In the genomic region with DNA sequence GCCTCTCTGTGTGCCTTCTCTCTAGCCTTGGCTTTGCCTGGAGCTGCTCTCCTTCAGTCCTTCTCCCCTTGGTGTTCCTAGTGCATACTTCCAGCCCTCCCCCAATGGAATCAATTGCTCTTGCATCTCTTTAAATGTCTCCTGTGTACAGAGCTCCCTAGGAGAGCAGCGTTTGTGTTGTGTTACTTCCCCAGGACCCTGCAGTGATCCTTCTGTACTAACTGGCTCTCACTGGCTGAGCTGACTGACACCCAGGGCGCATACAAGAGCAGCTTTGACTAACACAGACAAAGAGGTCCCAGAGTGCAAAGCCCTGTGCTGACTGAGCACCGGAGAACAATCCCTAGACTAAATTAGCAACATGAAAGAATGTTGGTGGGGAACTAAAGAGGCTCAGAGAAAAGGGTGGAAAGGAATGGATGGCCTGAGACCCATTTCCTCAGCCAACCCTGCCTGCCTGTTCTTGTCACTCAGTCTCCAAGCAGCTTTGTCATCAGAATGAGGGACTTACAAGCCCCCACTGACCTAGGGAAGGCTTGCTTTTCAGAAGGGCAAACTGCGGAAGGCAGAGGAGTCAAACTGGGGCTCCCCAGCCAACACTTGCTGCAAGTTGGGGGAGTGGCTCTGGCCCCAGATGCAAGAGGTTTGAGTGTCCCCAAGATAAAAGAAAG, we compare ENCODE assay signal across 15 mouse cellular contexts.
DNase-seq lines count a peak whose midpoint lies in the region; ATAC-seq and TF ChIP-seq lines count a peak whose summit lies in the region.
"Had no signal": no experiment of that assay in that cellular context is flagged by ENCODE, and none has a peak within 500 bp of the region (broad histone marks: within the 10 kb centered on the region; RNA-seq: fewer than 3 reads in every experiment).

No protein-coding gene starts in this region.

- peaks cover 25% of the 10 kb centered on the region for H3K4me1 ChIP-seq in forebrain, embryonic 10.5 days
- H3K4me1 ChIP-seq in hindbrain, embryonic 16.5 days (ENCODE audit: control insufficient read depth, insufficient read depth, low read depth, low read length): peaks cover 3% of the 10 kb centered on the region; the same call in 1 of the 2 replicates
- H3K4me1 ChIP-seq in neural tube, embryonic 13.5 days (replicated peaks): peaks cover 20% of the 10 kb centered on the region
- no peaks in the 10 kb centered on the region for H3K4me1 ChIP-seq in lung, adult 2 months (ENCODE audit: control insufficient read depth, insufficient read depth, low read length)
- H3K4me1 ChIP-seq: embryonic facial prominence, embryonic 15.5 days; lung, embryonic 15.5 days had no signal

- ATAC-seq in hindbrain, embryonic 16.5 days: peak; percentile 91
- ATAC-seq in neural tube, embryonic 13.5 days (ENCODE audit: low read depth): peak; percentile 59; the same call in 1 of the 2 replicates

- H3K4me2 ChIP-seq in hindbrain, embryonic 16.5 days (ENCODE audit: low read length): no peak overlapping the region
- no peak overlapping the region for H3K4me2 ChIP-seq in neural tube, embryonic 13.5 days
- H3K4me2 ChIP-seq: embryonic facial prominence, embryonic 15.5 days; lung, embryonic 15.5 days had no signal

- 0 out of 2 replicates have a peak, but pooled peaks cover 2% of the 10 kb centered on the region for H3K9me3 ChIP-seq in forebrain, embryonic 10.5 days
- no peaks in the 10 kb centered on the region for H3K9me3 ChIP-seq in hindbrain, embryonic 16.5 days (ENCODE audit: control insufficient read depth, low read length)
- no peaks in the 10 kb centered on the region for H3K9me3 ChIP-seq in neural tube, embryonic 13.5 days
- H3K9me3 ChIP-seq: embryonic facial prominence, embryonic 15.5 days had no signal

- no peak overlapping the region for H3K4me3 ChIP-seq in layer of hippocampus, adult 2 months
- H3K4me3 ChIP-seq in forebrain, embryonic 10.5 days: no peak overlapping the region
- no peak overlapping the region for H3K4me3 ChIP-seq in hindbrain, embryonic 16.5 days (ENCODE audit: low read length)
- no peak overlapping the region for H3K4me3 ChIP-seq in neural tube, embryonic 13.5 days
- no peak overlapping the region for H3K4me3 ChIP-seq in lung, adult 2 months (replicated peaks; ENCODE audit: extremely low read depth, low read depth, low read length)
- H3K4me3 ChIP-seq: embryonic facial prominence, embryonic 15.5 days; lung, embryonic 15.5 days; myocyte had no signal

- no peak for TF ChIP-seq POLR2A in lung, adult 2 months (IDR thresholded peaks at IDR 0.05; ENCODE audit: borderline replicate concordance, extremely low read depth, low read depth, low read length)

- H3K27me3 ChIP-seq in forebrain, embryonic 10.5 days (ENCODE audit: poor library complexity, severe bottlenecking): peaks cover 88% of the 10 kb centered on the region
- H3K27me3 ChIP-seq in hindbrain, embryonic 16.5 days (replicated peaks; ENCODE audit: control insufficient read depth, insufficient read depth, low read length): no peaks in the 10 kb centered on the region
- H3K27me3 ChIP-seq in neural tube, embryonic 13.5 days: no peaks in the 10 kb centered on the region
- H3K27me3 ChIP-seq: embryonic facial prominence, embryonic 15.5 days had no signal

- WGBS in forebrain, embryonic 10.5 days: 5% methylated on average over 4 of the region's 4 CpGs
- 11% methylated on average over 4 of the region's 4 CpGs for WGBS in hindbrain, embryonic 16.5 days
- WGBS in neural tube, embryonic 13.5 days: 4% methylated on average over 4 of the region's 4 CpGs
- WGBS in lung, adult 2 months: 19% methylated on average over 4 of the region's 4 CpGs

- no peaks in the 10 kb centered on the region for H3K36me3 ChIP-seq in forebrain, embryonic 10.5 days (replicated peaks)
- H3K36me3 ChIP-seq in hindbrain, embryonic 16.5 days (ENCODE audit: control insufficient read depth, insufficient read depth, low read length): no peaks in the 10 kb centered on the region
- H3K36me3 ChIP-seq in neural tube, embryonic 13.5 days: no peaks in the 10 kb centered on the region
- H3K36me3 ChIP-seq: embryonic facial prominence, embryonic 15.5 days; lung, embryonic 15.5 days had no signal

- H3K9ac ChIP-seq in hindbrain, embryonic 16.5 days (ENCODE audit: low read depth, low read length): no peak overlapping the region
- H3K9ac ChIP-seq in neural tube, embryonic 13.5 days: no peak overlapping the region
- H3K9ac ChIP-seq: embryonic facial prominence, embryonic 15.5 days; lung, embryonic 15.5 days had no signal

- H3K27ac ChIP-seq in layer of hippocampus, adult 2 months: no peak overlapping the region
- peak overlapping the region; percentile 16; the same call in 1 of the 2 replicates for H3K27ac ChIP-seq in forebrain, embryonic 10.5 days
- no peak overlapping the region for H3K27ac ChIP-seq in hindbrain, embryonic 16.5 days (ENCODE audit: low read depth, low read length)
- H3K27ac ChIP-seq in neural tube, embryonic 13.5 days (replicated peaks): no peak overlapping the region; the same call in 1 of the 2 replicates
- H3K27ac ChIP-seq: embryonic facial prominence, embryonic 15.5 days; lung, embryonic 15.5 days had no signal

- intact Hi-C loops in left cerebral cortex, postnatal 10 days (cut with DNase I): no loop called here

- TF ChIP-seq CTCF in layer of hippocampus, adult 2 months (conservative IDR thresholded peaks at IDR 0.05): no peak
- TF ChIP-seq CTCF in lung, adult 2 months (IDR thresholded peaks at IDR 0.05; ENCODE audit: insufficient read depth, low read length): no peak

- DNase-seq in layer of hippocampus, adult 9-11 months: peak; percentile 8
- DNase-seq in layer of hippocampus, adult 2 months (ENCODE audit: low spot score in 2 of 2): no peak
- DNase-seq in forebrain, embryonic 10.5 days (ENCODE audit: extremely low spot score, low spot score): peak; percentile 49
- no peak for DNase-seq in right cerebral cortex, postnatal 4 days
- no peak for DNase-seq in lung, adult 2 months
- no peak for DNase-seq in left cerebral cortex, postnatal 10 days (ENCODE audit: extremely low spot score in 1 of 2, low spot score in 2 of 2)
- DNase-seq: gastrocnemius, postnatal 25 days; heart, postnatal 14 days; kidney, postnatal 25 days; right cerebral cortex, postnatal 25 days had no signal

Comparison
In these comparisons a context has a peak if more than half of its experiments do, and no peak if none do; other contexts are left out.
1. DNase-seq: peak in layer of hippocampus, adult 9-11 months (single experiment) and forebrain, embryonic 10.5 days (single experiment); none in layer of hippocampus, adult 2 months (0 of 2), right cerebral cortex, postnatal 4 days (single experiment), lung, adult 2 months (single experiment) and left cerebral cortex, postnatal 10 days (0 of 2).